Mouse (Mus musculus): ENCODE measurements around the gene Zup1.

GRCm38 (mm10) chr10:33870441-33870840, 80.6 kb downstream of the Zup1 start:
- no peak for TF ChIP-seq HCFC1 (IDR thresholded peaks at IDR 0.05; ENCODE audit: borderline replicate concordance, insufficient read depth, low read length)
- TF ChIP-seq ZNF384 (IDR thresholded peaks at IDR 0.05; ENCODE audit: low read depth, low read length): no peak
- TF ChIP-seq CHD2 (IDR thresholded peaks at IDR 0.05; ENCODE audit: low read depth, low read length): no peak
